Mouse (Mus musculus) heart, postnatal 14 days (tissue): ENCODE results near the gene Mthfd1l. TPM values are rescaled to one million over a fixed set of nuclear protein-coding genes. Genes with fewer than 3 reads are reported as not detected.

Experiments used
- DNase-seq, 2 experiments: peaks; one replicate each; pipeline ENCODE4 v3.0.0; 2021 to 2022
- intact Hi-C: fragments of 180-260 bp; cut with DNase I; formaldehyde crosslinking; loops from one replicate; pipeline ENCODE4 v1.15.1; 2025
- total RNA-seq, 2 experiments: library from RNA; stranded (reverse); gene quantifications; 2 replicates each; pipeline ENCODE4 v1.2.3; 2021

The Mthfd1l gene
- total RNA-seq, 2 experiments from 2014 or later: 1.5 to 1.7 TPM

GRCm38 (mm10) chr10:4111095-4111794, 138.3 kb downstream of the Mthfd1l start:
- intact Hi-C loops: no loop called here
- DNase-seq: peak in 1 of 2 experiments; percentile 32

- intact Hi-C loops: no loop called here
- DNase-seq: no peak
These were observed 138.8 kb downstream of the Mthfd1l start for GRCm38 (mm10) chr10:4111795-4112139.

- intact Hi-C loops: no loop called here
These were observed 139.9 kb downstream of the Mthfd1l start for GRCm38 (mm10) chr10:4112611-4113327.

GRCm38 (mm10) chr10:4113328-4113658, 140.4 kb downstream of the Mthfd1l start:
- no peak for DNase-seq
- intact Hi-C loops: no loop called here

More at GRCm38 (mm10) chr10:4112611-4113327, 139.9 kb downstream of the Mthfd1l start:
- no peak for DNase-seq

- no peak for DNase-seq
- intact Hi-C loops: no loop called here
These were observed 143.7 kb downstream of the Mthfd1l start for GRCm38 (mm10) chr10:4116653-4117052.

GRCm38 (mm10) chr10:4117091-4117490, 144.2 kb downstream of the Mthfd1l start:
- intact Hi-C loops: no loop called here
- no peak for DNase-seq

- DNase-seq: no peak
- intact Hi-C loops: no loop called here
These were observed 146.4 kb downstream of the Mthfd1l start for GRCm38 (mm10) chr10:4119287-4119686.

GRCm38 (mm10) chr10:4120708-4121107, 147.8 kb downstream of the Mthfd1l start:
- intact Hi-C loops: loop anchor here (5.0 kb wide), 1 partner anchor 38 kb away; no protein-coding TSS in a partner anchor
- peak; percentile 71 to 73 for DNase-seq

- intact Hi-C loops: loop anchor here (5.0 kb wide), 1 partner anchor 39 kb away; no protein-coding TSS in a partner anchor
- no peak for DNase-seq
These were observed 148.3 kb downstream of the Mthfd1l start for GRCm38 (mm10) chr10:4121197-4121596.

GRCm38 (mm10) chr10:4123280-4123945, 150.5 kb downstream of the Mthfd1l start:
- intact Hi-C loops: loop anchor here (5.0 kb wide), 1 partner anchor 41 kb away; no protein-coding TSS in a partner anchor
- DNase-seq: peak in 1 of 2 experiments; percentile 34

- intact Hi-C loops: loop anchor here (5.0 kb wide), 1 partner anchor 42 kb away; no protein-coding TSS in a partner anchor
- no peak for DNase-seq
These were observed 151.2 kb downstream of the Mthfd1l start for GRCm38 (mm10) chr10:4124148-4124547.

GRCm38 (mm10) chr10:4125232-4125631, 152.3 kb downstream of the Mthfd1l start:
- intact Hi-C loops: no loop called here
- no peak for DNase-seq

- intact Hi-C loops: no loop called here
- no peak for DNase-seq
These were observed 153.6 kb downstream of the Mthfd1l start for GRCm38 (mm10) chr10:4126335-4127012.

GRCm38 (mm10) chr10:4128411-4128810, 155.5 kb downstream of the Mthfd1l start:
- DNase-seq: no peak
- intact Hi-C loops: no loop called here

GRCm38 (mm10) chr10:4128915-4129314, 156.0 kb downstream of the Mthfd1l start:
- DNase-seq: peak; percentile 36 to 43

GRCm38 (mm10) chr10:4129461-4129860, 156.5 kb downstream of the Mthfd1l start:
- DNase-seq: no peak
- intact Hi-C loops: no loop called here

More at GRCm38 (mm10) chr10:4128915-4129314, 156.0 kb downstream of the Mthfd1l start:
- intact Hi-C loops: no loop called here

GRCm38 (mm10) chr10:4130034-4130607, 157.2 kb downstream of the Mthfd1l start:
- intact Hi-C loops: no loop called here
- no peak for DNase-seq

- no peak for DNase-seq
- intact Hi-C loops: no loop called here
These were observed 159.8 kb downstream of the Mthfd1l start for GRCm38 (mm10) chr10:4132735-4133134.

- no peak for DNase-seq
- intact Hi-C loops: no loop called here
These were observed 162.3 kb downstream of the Mthfd1l start for GRCm38 (mm10) chr10:4135100-4135764.

GRCm38 (mm10) chr10:4139531-4139930, 166.6 kb downstream of the Mthfd1l start:
- intact Hi-C loops: no loop called here
- DNase-seq: no peak
